Comparison of ENCODE assay signal across 24 mouse cellular contexts in genomic region chr7:84733038-84733437, GRCm38 (mm10). TPM values are rescaled to one million over a fixed set of nuclear protein-coding genes. Genes with fewer than 3 reads are reported as not detected.
DNase-seq lines count a peak whose midpoint lies in the region; ATAC-seq and TF ChIP-seq lines count a peak whose summit lies in the region.
"Had no signal": no experiment of that assay in that cellular context is flagged by ENCODE, and none has a peak within 500 bp of the region (broad histone marks: within the 10 kb centered on the region; RNA-seq: fewer than 3 reads in every experiment).

No protein-coding gene starts in this region.

- no peaks in the 10 kb centered on the region for H3K27me3 ChIP-seq in forebrain, embryonic 16.5 days (replicated peaks; ENCODE audit: control insufficient read depth, insufficient read depth, low read length)
- H3K27me3 ChIP-seq: forebrain, embryonic 15.5 days; heart, embryonic 15.5 days; liver, embryonic 15.5 days; lung, embryonic 15.5 days; neural tube, embryonic 13.5 days had no signal

- no peak for ATAC-seq in forebrain, embryonic 16.5 days
- ATAC-seq: forebrain, embryonic 15.5 days; intestine, postnatal 0 days; midbrain, embryonic 16.5 days had no signal

- intact Hi-C loops in left cerebral cortex, postnatal 4 days (cut with DNase I), result no loop called here
- intact Hi-C loops in left cerebral cortex, adult 2 months (cut with DNase I), result no loop called here

- no peak for TF ChIP-seq CTCF in left cerebral cortex, adult 2 months (IDR thresholded peaks at IDR 0.05)

- H3K9ac ChIP-seq in forebrain, embryonic 16.5 days (replicated peaks; ENCODE audit: low read depth, low read length), result no peak overlapping the region
- H3K9ac ChIP-seq: forebrain, embryonic 15.5 days; heart, embryonic 15.5 days; liver, embryonic 15.5 days; lung, embryonic 15.5 days; neural tube, embryonic 13.5 days had no signal

- no peak overlapping the region for H3K4me3 ChIP-seq in left cerebral cortex, adult 2 months
- H3K4me3 ChIP-seq in forebrain, embryonic 16.5 days (replicated peaks; ENCODE audit: low read length), result no peak overlapping the region
- H3K4me3 ChIP-seq: forebrain, embryonic 15.5 days; heart, adult 2 months; heart, embryonic 15.5 days; liver, embryonic 15.5 days; lung, embryonic 15.5 days; myocyte; neural tube, embryonic 13.5 days had no signal

- peak; percentile 8 for DNase-seq in adrenal gland, postnatal 10 days
- no peak for DNase-seq in adrenal gland, adult 18-20 months (ENCODE audit: low spot score in 2 of 2)
- peak; percentile 41 for DNase-seq in left cerebral cortex, postnatal 4 days
- DNase-seq in left cerebral cortex, adult 2 months (ENCODE audit: extremely low spot score in 1 of 2, low spot score in 2 of 2), result no peak
- DNase-seq in cerebellum, adult 8-10 months, result peak; percentile 77
- peak; percentile 89 to 90 for DNase-seq in cerebellum, postnatal 36 days
- DNase-seq in right cerebral cortex, adult 2 months (ENCODE audit: low spot score in 2 of 2), result no peak
- DNase-seq: embryo, embryonic 11 days; gastrocnemius, postnatal 10 days; heart, adult 2 months; heart, postnatal 4 days; kidney, postnatal 36 days; thymus, adult 18-20 months; thymus, postnatal 36 days had no signal

- no peaks in the 10 kb centered on the region for H3K9me3 ChIP-seq in forebrain, embryonic 16.5 days (ENCODE audit: control insufficient read depth, low read length)
- H3K9me3 ChIP-seq: forebrain, embryonic 15.5 days; heart, embryonic 15.5 days; liver, embryonic 15.5 days; lung, embryonic 15.5 days; neural tube, embryonic 13.5 days had no signal

- H3K4me1 ChIP-seq in forebrain, embryonic 16.5 days (replicated peaks; ENCODE audit: control insufficient read depth, insufficient read depth, low read length), result no peaks in the 10 kb centered on the region
- H3K4me1 ChIP-seq: forebrain, embryonic 15.5 days; heart, embryonic 15.5 days; lung, embryonic 15.5 days; neural tube, embryonic 13.5 days had no signal

- WGBS in forebrain, embryonic 16.5 days, result 56% methylated on average over 1 of the region's 1 CpGs

- no peaks in the 10 kb centered on the region for H3K36me3 ChIP-seq in forebrain, embryonic 16.5 days (ENCODE audit: control insufficient read depth, insufficient read depth)
- H3K36me3 ChIP-seq: forebrain, embryonic 15.5 days; heart, embryonic 15.5 days; liver, embryonic 15.5 days; lung, embryonic 15.5 days; neural tube, embryonic 13.5 days had no signal

- no peak overlapping the region for H3K27ac ChIP-seq in left cerebral cortex, adult 2 months
- no peak overlapping the region for H3K27ac ChIP-seq in forebrain, embryonic 16.5 days (ENCODE audit: low read length)
- H3K27ac ChIP-seq: forebrain, embryonic 15.5 days; heart, adult 2 months; heart, embryonic 15.5 days; liver, embryonic 15.5 days; lung, embryonic 15.5 days; macrophage; neural tube, embryonic 13.5 days had no signal

- no peak overlapping the region for H3K4me2 ChIP-seq in forebrain, embryonic 16.5 days (ENCODE audit: low read length)
- H3K4me2 ChIP-seq: forebrain, embryonic 15.5 days; heart, embryonic 15.5 days; liver, embryonic 15.5 days; lung, embryonic 15.5 days; neural tube, embryonic 13.5 days had no signal

RNA-seq across cellular contexts. Expression of gene Zfand6, which starts 43.3 kb away (rescaled TPM):
- total RNA-seq in adrenal gland, postnatal 10 days (2021), result 100 to 1,000 TPM; 138 to 143 TPM
- 100 to 1,000 TPM; 115 to 136 TPM for total RNA-seq in adrenal gland, adult 18-20 months (2021)
- 10 to 100 TPM; 66.1 to 75.1 TPM for total RNA-seq in left cerebral cortex, postnatal 4 days (2021)
- 10 to 100 TPM; 66.5 to 67.3 TPM for total RNA-seq in left cerebral cortex, adult 2 months (2021)
- 195 and 198 TPM in 2 replicates for polyA plus RNA-seq in forebrain, embryonic 16.5 days (2015; fragmentation: Nextera tagmentation; extraction: Ambion mirVana)

Comparison
In these comparisons a context has a peak if more than half of its experiments do, and no peak if none do; other contexts are left out.
1. DNase-seq: peak in adrenal gland, postnatal 10 days (single experiment), left cerebral cortex, postnatal 4 days (single experiment), cerebellum, adult 8-10 months (single experiment) and cerebellum, postnatal 36 days (2 of 2); none in adrenal gland, adult 18-20 months (0 of 2), left cerebral cortex, adult 2 months (0 of 2) and right cerebral cortex, adult 2 months (0 of 2).